Mouse (Mus musculus): ENCODE measurements at regions not wholly inside any gene's neighbourhood (a gene's known extent, or its start where the extent isn't known, plus 50 kb on each side); places are given as distances from the start of the nearest gene placed in this dataset.

DNA sequence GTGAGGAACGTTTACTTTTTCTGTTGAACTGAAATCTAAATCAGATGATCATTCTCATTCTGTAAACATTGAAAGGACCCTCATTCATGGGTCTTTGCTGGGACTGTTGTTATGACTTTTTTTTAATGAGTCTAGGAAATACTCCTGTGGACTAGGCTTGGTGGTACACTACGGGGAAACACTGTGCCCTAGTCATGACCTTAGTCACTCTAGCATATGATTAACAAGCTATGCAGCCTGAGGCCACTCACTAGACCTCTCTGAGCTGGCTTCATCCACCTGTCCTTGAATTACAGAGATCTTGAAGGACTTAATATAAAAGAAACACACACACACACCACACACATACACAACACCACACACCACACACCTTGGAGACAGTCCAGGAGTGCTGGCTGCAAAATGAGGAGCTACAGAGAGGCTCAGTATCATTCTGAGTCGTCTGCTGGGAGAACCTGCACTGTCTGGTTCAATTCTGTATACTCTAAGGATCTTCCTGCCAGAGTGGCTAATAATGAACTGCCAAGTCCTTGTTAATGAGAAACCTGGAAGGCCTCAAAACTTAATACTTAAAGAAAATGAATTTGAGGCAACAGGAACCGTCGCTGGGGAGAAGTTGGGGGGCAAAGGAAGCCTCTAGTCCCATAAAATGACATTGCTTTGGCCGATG lies 428.0 kb downstream of the Atp23 start:
- no peaks in the 10 kb centered on the region for H3K4me1 ChIP-seq (ENCODE audit: control insufficient read depth, insufficient read depth, low read length)
- DNase-seq (ENCODE audit: low spot score) = no peak
- no peak overlapping the region for H3K27ac ChIP-seq (ENCODE audit: low read depth, low read length)
- H3K9ac ChIP-seq (ENCODE audit: low read length) = no peak overlapping the region
- no peaks in the 10 kb centered on the region for H3K9me3 ChIP-seq (ENCODE audit: control insufficient read depth, low read length)
- H3K4me3 ChIP-seq (ENCODE audit: low read depth, low read length) = no peak overlapping the region
- no peaks in the 10 kb centered on the region for H3K36me3 ChIP-seq (ENCODE audit: control insufficient read depth, insufficient read depth, low read length)
- no peak for ATAC-seq (ENCODE audit: insufficient read depth, low FRiP score, low TSS enrichment)
- H3K4me2 ChIP-seq (ENCODE audit: low read depth) = no peak overlapping the region
- WGBS = 75% methylated on average over 6 of the region's 6 CpGs
- H3K27me3 ChIP-seq (ENCODE audit: control insufficient read depth, insufficient read depth, low read length) = no peaks in the 10 kb centered on the region

GRCm38 (mm10) chr10:126470838-126471491 lies 430.2 kb downstream of the Atp23 start:
- DNase-seq (ENCODE audit: low spot score) = no peak
- 64% methylated on average over 4 of the region's 4 CpGs for WGBS
- H3K27me3 ChIP-seq (ENCODE audit: control insufficient read depth, insufficient read depth, low read length) = no peaks in the 10 kb centered on the region

DNA sequence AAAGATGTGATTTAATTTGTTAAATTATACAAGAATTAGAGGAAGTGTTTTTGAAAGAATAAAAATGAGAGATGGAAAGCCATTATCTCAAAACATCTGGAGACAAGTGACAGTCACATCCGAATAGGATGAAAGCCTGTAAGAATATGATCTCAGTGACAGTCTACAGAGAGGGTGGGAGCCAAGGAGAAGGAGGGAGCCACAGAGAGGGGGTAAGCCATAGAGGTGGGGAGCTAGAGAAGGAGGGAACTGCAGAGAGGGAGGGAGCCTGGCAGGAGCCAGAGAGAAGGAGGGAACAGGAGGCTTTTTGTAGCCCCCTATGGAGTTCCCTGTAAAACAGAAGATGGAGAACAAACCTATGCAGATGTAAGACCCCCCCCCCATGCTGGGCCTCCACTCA lies 438.4 kb downstream of the Atp23 start:
- Histone ChIP-seq H3K4me3 (ENCODE audit: low read depth, low read length) (no peak overlapping the region), H3K4me1 (ENCODE audit: control insufficient read depth, insufficient read depth, low read length) (no peaks in the 10 kb centered on the region), H3K9ac (ENCODE audit: low read length) (no peak overlapping the region), H3K36me3 (ENCODE audit: control insufficient read depth, insufficient read depth, low read length) (no peaks in the 10 kb centered on the region), H3K4me2 (ENCODE audit: low read depth) (no peak overlapping the region), H3K9me3 (ENCODE audit: control insufficient read depth, low read length) (no peaks in the 10 kb centered on the region), H3K27ac (ENCODE audit: low read depth, low read length) (no peak overlapping the region), H3K27me3 (ENCODE audit: control insufficient read depth, insufficient read depth, low read length) (no peaks in the 10 kb centered on the region)
- ATAC-seq (ENCODE audit: insufficient read depth, low FRiP score, low TSS enrichment) (no peak), DNase-seq (ENCODE audit: low spot score) (no peak)
- 84% methylated on average over 1 of the region's 1 CpGs for WGBS

More at GRCm38 (mm10) chr10:126470838-126471491, 430.2 kb downstream of the Atp23 start:
- H3K4me1 ChIP-seq (ENCODE audit: control insufficient read depth, insufficient read depth, low read length) = no peaks in the 10 kb centered on the region
- no peak overlapping the region for H3K9ac ChIP-seq (ENCODE audit: low read length)
- H3K4me2 ChIP-seq (ENCODE audit: low read depth) = no peak overlapping the region
- H3K36me3 ChIP-seq (ENCODE audit: control insufficient read depth, insufficient read depth, low read length) = no peaks in the 10 kb centered on the region
- no peaks in the 10 kb centered on the region for H3K9me3 ChIP-seq (ENCODE audit: control insufficient read depth, low read length)
- ATAC-seq (ENCODE audit: insufficient read depth, low FRiP score, low TSS enrichment) = no peak
- H3K27ac ChIP-seq (ENCODE audit: low read depth, low read length) = no peak overlapping the region
- no peak overlapping the region for H3K4me3 ChIP-seq (ENCODE audit: low read depth, low read length)

GRCm38 (mm10) chr10:126458523-126458922 lies 442.6 kb downstream of the Atp23 start:
- Histone ChIP-seq H3K9ac (ENCODE audit: low read length) (no peak overlapping the region), H3K27me3 (ENCODE audit: control insufficient read depth, insufficient read depth, low read length) (no peaks in the 10 kb centered on the region), H3K4me1 (ENCODE audit: control insufficient read depth, insufficient read depth, low read length) (no peaks in the 10 kb centered on the region), H3K4me2 (ENCODE audit: low read depth) (no peak overlapping the region), H3K36me3 (ENCODE audit: control insufficient read depth, insufficient read depth, low read length) (no peaks in the 10 kb centered on the region), H3K4me3 (ENCODE audit: low read depth, low read length) (no peak overlapping the region), H3K9me3 (ENCODE audit: control insufficient read depth, low read length) (no peaks in the 10 kb centered on the region), H3K27ac (ENCODE audit: low read depth, low read length) (no peak overlapping the region)
- no peak for DNase-seq (ENCODE audit: low spot score)
- no peak for ATAC-seq (ENCODE audit: insufficient read depth, low FRiP score, low TSS enrichment)
- WGBS = 84% methylated on average over 5 of the region's 5 CpGs

GRCm38 (mm10) chr10:126452757-126453528 lies 448.2 kb downstream of the Atp23 start:
- 81% methylated on average over 15 of the region's 15 CpGs for WGBS
- no peak overlapping the region for H3K9ac ChIP-seq (ENCODE audit: low read length)
- no peaks in the 10 kb centered on the region for H3K27me3 ChIP-seq (ENCODE audit: control insufficient read depth, insufficient read depth, low read length)
- H3K36me3 ChIP-seq (ENCODE audit: control insufficient read depth, insufficient read depth, low read length) = no peaks in the 10 kb centered on the region
- no peak overlapping the region for H3K4me3 ChIP-seq (ENCODE audit: low read depth, low read length)
- no peak overlapping the region for H3K27ac ChIP-seq (ENCODE audit: low read depth, low read length)
- DNase-seq (ENCODE audit: low spot score) (no peak), ATAC-seq (ENCODE audit: insufficient read depth, low FRiP score, low TSS enrichment) (no peak)
- H3K4me1 ChIP-seq (ENCODE audit: control insufficient read depth, insufficient read depth, low read length) = no peaks in the 10 kb centered on the region
- no peak overlapping the region for H3K4me2 ChIP-seq (ENCODE audit: low read depth)
- H3K9me3 ChIP-seq (ENCODE audit: control insufficient read depth, low read length) = no peaks in the 10 kb centered on the region

- no peak overlapping the region for H3K4me3 ChIP-seq (ENCODE audit: low read depth, low read length)
- no peaks in the 10 kb centered on the region for H3K36me3 ChIP-seq (ENCODE audit: control insufficient read depth, insufficient read depth, low read length)
- no peak for DNase-seq (ENCODE audit: low spot score)
- ATAC-seq (ENCODE audit: insufficient read depth, low FRiP score, low TSS enrichment) = no peak
- no peaks in the 10 kb centered on the region for H3K4me1 ChIP-seq (ENCODE audit: control insufficient read depth, insufficient read depth, low read length)
- no peak overlapping the region for H3K4me2 ChIP-seq (ENCODE audit: low read depth)
- H3K9me3 ChIP-seq (ENCODE audit: control insufficient read depth, low read length) = no peaks in the 10 kb centered on the region
- H3K27me3 ChIP-seq (ENCODE audit: control insufficient read depth, insufficient read depth, low read length) = no peaks in the 10 kb centered on the region
- no peak overlapping the region for H3K27ac ChIP-seq (ENCODE audit: low read depth, low read length)
- no peak overlapping the region for H3K9ac ChIP-seq (ENCODE audit: low read length)
- 91% methylated on average over 10 of the region's 10 CpGs for WGBS
These were observed 449.0 kb downstream of the Atp23 start for GRCm38 (mm10) chr10:126452057-126452622.

- DNase-seq (ENCODE audit: low spot score) = no peak
- Histone ChIP-seq H3K4me3 (ENCODE audit: low read depth, low read length) (no peak overlapping the region), H3K4me1 (ENCODE audit: control insufficient read depth, insufficient read depth, low read length) (no peaks in the 10 kb centered on the region), H3K27ac (ENCODE audit: low read depth, low read length) (no peak overlapping the region), H3K9ac (ENCODE audit: low read length) (no peak overlapping the region), H3K9me3 (ENCODE audit: control insufficient read depth, low read length) (no peaks in the 10 kb centered on the region), H3K36me3 (ENCODE audit: control insufficient read depth, insufficient read depth, low read length) (no peaks in the 10 kb centered on the region), H3K27me3 (ENCODE audit: control insufficient read depth, insufficient read depth, low read length) (no peaks in the 10 kb centered on the region), H3K4me2 (ENCODE audit: low read depth) (no peak overlapping the region)
- no peak for ATAC-seq (ENCODE audit: insufficient read depth, low FRiP score, low TSS enrichment)
These were observed 465.3 kb downstream of the Lrig3 start for GRCm38 (mm10) chr10:126431222-126431621.

- no peak overlapping the region for H3K4me3 ChIP-seq (ENCODE audit: low read depth, low read length)
- H3K27me3 ChIP-seq (ENCODE audit: control insufficient read depth, insufficient read depth, low read length) = no peaks in the 10 kb centered on the region
- H3K4me1 ChIP-seq (ENCODE audit: control insufficient read depth, insufficient read depth, low read length) = no peaks in the 10 kb centered on the region
- no peak overlapping the region for H3K27ac ChIP-seq (ENCODE audit: low read depth, low read length)
- ATAC-seq (ENCODE audit: insufficient read depth, low FRiP score, low TSS enrichment) (no peak), DNase-seq (ENCODE audit: low spot score) (no peak)
- no peaks in the 10 kb centered on the region for H3K36me3 ChIP-seq (ENCODE audit: control insufficient read depth, insufficient read depth, low read length)
- H3K4me2 ChIP-seq (ENCODE audit: low read depth) = no peak overlapping the region
- H3K9me3 ChIP-seq (ENCODE audit: control insufficient read depth, low read length) = no peaks in the 10 kb centered on the region
- 88% methylated on average over 8 of the region's 8 CpGs for WGBS
- no peak overlapping the region for H3K9ac ChIP-seq (ENCODE audit: low read length)
These were observed 464.4 kb downstream of the Lrig3 start for GRCm38 (mm10) chr10:126430346-126430745.
